Mouse (Mus musculus) forebrain, postnatal 0 days (tissue): ENCODE measurements around the gene Sln. TPM values are rescaled to one million over a fixed set of nuclear protein-coding genes. Genes with fewer than 3 reads are reported as not detected.
A peak's percentile ranks its signal among the peaks of the same experiment; 100 is the strongest.

Experiments used
- ATAC-seq: fragments of 200-750 bp; cut with Nextera tagmentation; 2 replicates; pipeline ENCODE4 v1.8.0; 2017; ENCODE audit warnings: mild to moderate bottlenecking, moderate library complexity
- DNase-seq: peaks from one replicate; pipeline ENCODE4 v3.0.0-alpha.2; 2015
- H3K27ac ChIP-seq: fragments of 300-500 bp; sonication (generic); 2 replicates; pipeline ENCODE4 v1.5.1; 2014; ENCODE audit warnings: low read depth, mild to moderate bottlenecking, antibody characterized with exemption, low read length, moderate library complexity, mixed read lengths
- H3K27me3 ChIP-seq: fragments of 300-500 bp; sonication (generic); 2 replicates; pipeline ENCODE4 v1.6.1; 2014; ENCODE audit warnings: mild to moderate bottlenecking, low read length, mixed read lengths; ENCODE audit not compliant: insufficient read depth
- H3K36me3 ChIP-seq: fragments of 300-500 bp; sonication (generic); 2 replicates; pipeline ENCODE4 v1.6.1; 2014; ENCODE audit warnings: mild to moderate bottlenecking, moderate library complexity; ENCODE audit not compliant: insufficient read depth
- H3K4me1 ChIP-seq: fragments of 300-500 bp; sonication (generic); 2 replicates; pipeline ENCODE4 v1.6.1; 2014; ENCODE audit warnings: antibody characterized with exemption; ENCODE audit not compliant: insufficient read depth
- H3K4me2 ChIP-seq: fragments of 300-500 bp; sonication (generic); 2 replicates; pipeline ENCODE4 v1.6.1; 2014; ENCODE audit warnings: low read depth, mild to moderate bottlenecking, moderate library complexity
- H3K4me3 ChIP-seq: fragments of 300-500 bp; sonication (generic); 2 replicates; pipeline ENCODE4 v1.5.1; 2014; ENCODE audit warnings: low read depth, low read length, mixed read lengths
- H3K9ac ChIP-seq: fragments of 300-500 bp; sonication (generic); 2 replicates; pipeline ENCODE4 v1.6.1; 2014; ENCODE audit warnings: mild to moderate bottlenecking
- H3K9me3 ChIP-seq: fragments of 300-500 bp; sonication (generic); 2 replicates; pipeline ENCODE4 v1.6.1; 2016; ENCODE audit warnings: low read length
- CTCF ChIP-seq: sonication (generic); IDR thresholded peaks from 2 replicates; pipeline ENCODE4 v1.5.1; 2016; ENCODE audit warnings: antibody characterized with exemption, control low read depth, low read depth
- WGBS: fragments of 180-500 bp; shearing (Covaris S2); extraction: QIAGEN DNeasy Blood & Tissue Kit; methylation state at CpG from one replicate; pipeline ENCODE4 v1.1.7; 2014; 5-methylcytosine and 5-hydroxymethylcytosine counted together
- polyA plus RNA-seq: library from polyadenylated mRNA; unstranded; fragments of >200 nt; fragmentation: Nextera tagmentation; extraction: Ambion mirVana; gene quantifications from 2 replicates; pipeline ENCODE4 v1.2.1, GENCODE M21; 2015
- total RNA-seq: library from RNA; depleted of rRNA; stranded (reverse); fragments of >200 nt; gene quantifications from 2 replicates; pipeline ENCODE4 v1.2.3, GENCODE M21; 2014

Sln gene
- total and polyA plus RNA-seq, 2 experiments from 2014 or later = 0.42 TPM; not detected in 1

- Histone ChIP-seq H3K9ac (no peak overlapping the region), H3K27ac (no peak overlapping the region), H3K27me3 (no peaks in the 10 kb centered on the region), H3K4me1 (no peaks in the 10 kb centered on the region), H3K9me3 (no peaks in the 10 kb centered on the region), H3K4me2 (no peak overlapping the region), H3K36me3 (no peaks in the 10 kb centered on the region), H3K4me3 (no peak overlapping the region)
- DNase-seq (no peak), ATAC-seq (no peak)
- TF ChIP-seq CTCF = no peak
- 77% methylated on average over 5 of the region's 5 CpGs for WGBS
These were observed 7.9 kb downstream of the Sln start for GRCm38 (mm10) chr9:53857864-53858263.

GRCm38 (mm10) chr9:53873239-53873638 lies 23.3 kb downstream of the Sln start:
- DNase-seq (no peak), ATAC-seq (no peak)
- no peaks in the 10 kb centered on the region for H3K36me3 ChIP-seq
- H3K9ac ChIP-seq = no peak overlapping the region
- H3K4me2 ChIP-seq = no peak overlapping the region
- H3K9me3 ChIP-seq = no peaks in the 10 kb centered on the region
- no peak overlapping the region for H3K27ac ChIP-seq
- no peak for TF ChIP-seq CTCF
- no peak overlapping the region for H3K4me3 ChIP-seq
- H3K27me3 ChIP-seq = no peaks in the 10 kb centered on the region
- H3K4me1 ChIP-seq = no peaks in the 10 kb centered on the region
- 87% methylated on average over 8 of the region's 8 CpGs for WGBS

DNA sequence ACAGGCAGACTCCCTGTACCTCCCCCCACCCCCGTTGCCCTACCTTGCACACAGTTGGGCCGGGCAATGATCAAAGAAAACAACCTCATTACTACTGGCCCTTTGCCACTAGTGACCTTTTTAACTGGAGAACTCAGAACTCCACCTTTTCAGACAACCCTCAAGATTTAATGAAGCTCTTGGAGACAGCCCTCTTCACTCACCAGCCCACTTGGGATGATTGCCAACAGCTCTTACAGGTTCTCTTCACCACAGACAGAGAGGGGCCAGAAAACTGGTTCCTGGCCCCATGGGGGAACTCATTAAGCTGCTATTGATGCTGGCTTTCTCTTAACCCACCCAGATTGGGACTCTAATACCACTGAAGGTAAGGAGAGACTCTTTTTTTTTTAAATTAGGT lies 27.5 kb downstream of the Sln start:
- Histone ChIP-seq H3K4me3 (no peak overlapping the region), H3K27ac (no peak overlapping the region), H3K9me3 (no peaks in the 10 kb centered on the region), H3K27me3 (no peaks in the 10 kb centered on the region), H3K9ac (no peak overlapping the region), H3K4me1 (no peaks in the 10 kb centered on the region), H3K4me2 (no peak overlapping the region), H3K36me3 (no peaks in the 10 kb centered on the region)
- DNase-seq (no peak), ATAC-seq (no peak)
- TF ChIP-seq CTCF = no peak
- WGBS = 26% methylated on average over 2 of the region's 2 CpGs

DNA sequence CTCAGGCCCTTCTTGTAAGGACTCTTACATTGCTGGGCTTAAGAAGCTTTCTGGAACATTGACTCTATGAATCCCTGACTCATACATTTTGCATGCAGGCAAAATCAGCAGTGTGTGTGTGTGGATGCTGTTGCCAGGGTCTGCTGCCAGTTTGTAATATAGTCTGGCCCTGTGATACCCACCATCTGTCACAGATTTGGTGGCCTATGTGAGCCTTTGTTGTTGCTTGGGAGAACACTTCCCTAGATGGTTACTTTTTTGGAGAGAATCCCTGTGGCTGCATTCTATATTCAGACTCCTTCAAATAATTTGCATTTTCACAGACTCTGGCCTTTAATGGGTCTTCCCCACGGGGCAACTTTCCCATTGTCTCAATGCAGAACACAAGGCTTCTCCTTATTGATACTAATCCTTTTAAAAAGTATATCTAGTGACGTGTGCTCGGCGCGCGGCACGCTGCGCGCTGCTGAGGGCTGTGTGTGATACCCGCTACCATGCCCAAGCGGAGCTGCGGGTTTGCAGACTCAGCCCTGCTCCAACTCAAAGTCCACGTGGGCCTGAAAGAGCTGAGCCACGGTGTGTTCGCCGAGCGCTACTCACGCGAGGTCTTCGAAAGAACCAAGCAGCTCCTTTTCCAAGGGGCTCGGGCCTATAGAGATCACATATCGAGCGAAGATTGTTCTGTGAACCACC lies 33.8 kb downstream of the Sln start:
- H3K9ac ChIP-seq = no peak overlapping the region
- no peak overlapping the region for H3K4me3 ChIP-seq
- no peak overlapping the region for H3K27ac ChIP-seq
- ATAC-seq (peak; percentile 91), DNase-seq (peak; percentile 55)
- H3K4me2 ChIP-seq = no peak overlapping the region
- WGBS = 76% methylated on average over 23 of the region's 23 CpGs
- no peaks in the 10 kb centered on the region for H3K27me3 ChIP-seq
- no peaks in the 10 kb centered on the region for H3K4me1 ChIP-seq
- no peak for TF ChIP-seq CTCF
- no peaks in the 10 kb centered on the region for H3K36me3 ChIP-seq
- H3K9me3 ChIP-seq = no peaks in the 10 kb centered on the region

DNA sequence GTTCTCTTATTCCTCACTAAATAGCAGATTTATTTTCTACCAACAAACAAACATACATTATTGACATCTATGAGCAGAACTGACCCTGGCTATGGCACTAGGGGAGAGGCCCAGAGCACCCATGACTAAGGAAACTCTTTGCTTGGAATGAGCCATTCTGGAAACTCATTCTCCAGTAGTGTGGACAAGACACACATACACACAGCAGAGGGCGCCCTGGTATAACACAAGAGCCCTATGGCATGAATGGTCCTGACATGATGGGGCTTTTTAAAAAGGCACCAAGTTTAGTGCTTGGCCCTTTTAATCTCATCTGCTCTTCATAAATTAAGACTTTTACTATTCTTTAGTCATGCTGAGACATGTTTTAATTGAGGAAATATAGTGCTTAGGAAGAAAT lies 40.1 kb downstream of the Sln start:
- DNase-seq (peak; percentile 86), ATAC-seq (peak; percentile 82)
- 6% methylated on average over 1 of the region's 1 CpGs for WGBS
- TF ChIP-seq CTCF = peak; percentile 90
- Histone ChIP-seq H3K27me3 (no peaks in the 10 kb centered on the region), H3K27ac (no peak overlapping the region), H3K4me3 (no peak overlapping the region), H3K9ac (no peak overlapping the region), H3K36me3 (no peaks in the 10 kb centered on the region), H3K9me3 (no peaks in the 10 kb centered on the region), H3K4me1 (no peaks in the 10 kb centered on the region), H3K4me2 (no peak overlapping the region)

GRCm38 (mm10) chr9:53895827-53896226 lies 45.9 kb downstream of the Sln start:
- Histone ChIP-seq H3K4me1 (no peaks in the 10 kb centered on the region; the same call in 1 of the 2 replicates), H3K27ac (no peak overlapping the region), H3K4me3 (no peak overlapping the region), H3K4me2 (no peak overlapping the region), H3K9me3 (no peaks in the 10 kb centered on the region), H3K27me3 (no peaks in the 10 kb centered on the region), H3K9ac (no peak overlapping the region), H3K36me3 (no peaks in the 10 kb centered on the region)
- DNase-seq = no peak
- ATAC-seq = no peak
- TF ChIP-seq CTCF = no peak
- WGBS = 75% methylated on average over 7 of the region's 7 CpGs

GRCm38 (mm10) chr9:53899836-53900235 lies 49.9 kb downstream of the Sln start:
- Histone ChIP-seq H3K4me1 (no peaks in the 10 kb centered on the region; the same call in 1 of the 2 replicates), H3K9me3 (no peaks in the 10 kb centered on the region), H3K27me3 (no peaks in the 10 kb centered on the region), H3K27ac (0 out of 2 replicates have a peak overlapping the region, but pooled peaks have one; percentile 40), H3K4me2 (no peak overlapping the region; the same call in 1 of the 2 replicates), H3K9ac (no peak overlapping the region), H3K36me3 (no peaks in the 10 kb centered on the region), H3K4me3 (no peak overlapping the region)
- peak; percentile 84 for ATAC-seq
- DNase-seq = peak; percentile 75
- 43% methylated on average over 6 of the region's 6 CpGs for WGBS
- TF ChIP-seq CTCF = no peak
